Mouse (Mus musculus): ENCODE results near the gene Slc16a4. TPM values are rescaled to one million over a fixed set of nuclear protein-coding genes. Genes with fewer than 3 reads are reported as not detected.

The Slc16a4 gene
- polyA plus RNA-seq, 1 experiment, result 2.8 TPM

- no peaks in the 10 kb centered on the region for H3K27me3 ChIP-seq (ENCODE audit: control insufficient read depth, insufficient read depth, low read length)
- peaks cover 7% of the 10 kb centered on the region; the same call in 1 of the 2 replicates for H3K4me1 ChIP-seq (ENCODE audit: control insufficient read depth, insufficient read depth, low read length)
- TF ChIP-seq POLR2A (IDR thresholded peaks at IDR 0.05; ENCODE audit: borderline replicate concordance, insufficient read depth, low read length) (no peak), CTCF (IDR thresholded peaks at IDR 0.05; ENCODE audit: borderline replicate concordance, insufficient read depth, low read depth, low read length) (peak; percentile 78)
- DNase-seq, result peak; percentile 84 to 87
- no peak overlapping the region for H3K27ac ChIP-seq (ENCODE audit: insufficient read depth, low read length)
- WGBS, result under 1% methylated on average over 11 of the region's 11 CpGs
- no peak overlapping the region for H3K4me3 ChIP-seq (replicated peaks; ENCODE audit: insufficient read depth, low read depth, low read length)
Measured at GRCm38 (mm10) chr3:107356964-107357441, 66.0 kb downstream of the Slc16a4 start.

- Histone ChIP-seq H3K4me3 (replicated peaks; ENCODE audit: insufficient read depth, low read depth, low read length) (no peak overlapping the region), H3K27me3 (ENCODE audit: control insufficient read depth, insufficient read depth, low read length) (no peaks in the 10 kb centered on the region), H3K4me1 (ENCODE audit: control insufficient read depth, insufficient read depth, low read length) (peaks cover 9% of the 10 kb centered on the region; the same call in 1 of the 2 replicates), H3K27ac (ENCODE audit: insufficient read depth, low read length) (no peak overlapping the region)
- DNase-seq, result no peak
- 86% methylated on average over 3 of the region's 3 CpGs for WGBS
- no peak for TF ChIP-seq CTCF (IDR thresholded peaks at IDR 0.05; ENCODE audit: borderline replicate concordance, insufficient read depth, low read depth, low read length)
- TF ChIP-seq POLR2A (IDR thresholded peaks at IDR 0.05; ENCODE audit: borderline replicate concordance, insufficient read depth, low read length), result no peak
Measured at GRCm38 (mm10) chr3:107357700-107358234, 66.7 kb downstream of the Slc16a4 start.

GRCm38 (mm10) chr3:107360341-107360740 lies 69.3 kb downstream of the Slc16a4 start:
- no peak for DNase-seq
- Histone ChIP-seq H3K4me3 (replicated peaks; ENCODE audit: insufficient read depth, low read depth, low read length) (no peak overlapping the region), H3K27me3 (ENCODE audit: control insufficient read depth, insufficient read depth, low read length) (no peaks in the 10 kb centered on the region), H3K27ac (ENCODE audit: insufficient read depth, low read length) (no peak overlapping the region), H3K4me1 (ENCODE audit: control insufficient read depth, insufficient read depth, low read length) (peaks cover 16% of the 10 kb centered on the region)
- WGBS, result 71% methylated on average over 4 of the region's 4 CpGs
- no peak for TF ChIP-seq CTCF (IDR thresholded peaks at IDR 0.05; ENCODE audit: borderline replicate concordance, insufficient read depth, low read depth, low read length)
- no peak for TF ChIP-seq POLR2A (IDR thresholded peaks at IDR 0.05; ENCODE audit: borderline replicate concordance, insufficient read depth, low read length)

Other genes with a start within 250 kb of the Slc16a4 start
- 73.3 and 75.7 TPM in 2 replicates for gene Kcna2, start 190.1 kb upstream of the Slc16a4 start, polyA plus RNA-seq (2012; rRNA removed)
- gene Kcna10, start 108.2 kb upstream of the Slc16a4 start, polyA plus RNA-seq (2012; rRNA removed), result 0.08 and 0.10 TPM in 2 replicates
- not detected in 2 replicates for gene Cym, start 69.5 kb upstream of the Slc16a4 start, polyA plus RNA-seq (2012; rRNA removed)
- not detected in 2 replicates for gene A630076J17Rik, start 60.6 kb upstream of the Slc16a4 start, polyA plus RNA-seq (2012; rRNA removed)
- gene Prok1, start 51.5 kb upstream of the Slc16a4 start, polyA plus RNA-seq (2012; rRNA removed), result 0.87 and 1.0 TPM in 2 replicates
- gene Lamtor5, start 12.4 kb upstream of the Slc16a4 start, polyA plus RNA-seq (2012; rRNA removed), result 153 and 162 TPM in 2 replicates
- gene Rbm15, start 42.4 kb downstream of the Slc16a4 start, polyA plus RNA-seq (2012; rRNA removed), result 7.0 and 8.1 TPM in 2 replicates
- gene Kcnc4, start 168.3 kb downstream of the Slc16a4 start, polyA plus RNA-seq (2012; rRNA removed), result 59.7 and 62.3 TPM in 2 replicates
- gene Slc6a17, start 226.8 kb downstream of the Slc16a4 start, polyA plus RNA-seq (2012; rRNA removed), result 158 and 176 TPM in 2 replicates

Data from cerebellum, adult 2 months (tissue).